Mouse (Mus musculus) MEL (cell line): Measurements from ENCODE around the gene Plxnc1. TPM values are rescaled to one million over a fixed set of nuclear protein-coding genes. Genes with fewer than 3 reads are reported as not detected.

Experiments used
- DNase-seq: peaks from one replicate; pipeline ENCODE4 v3.0.0; 2011; ENCODE audit warnings: low read depth, low spot score
- H3K27ac ChIP-seq: 2 replicates; pipeline ENCODE4 v1.5.1; 2012; ENCODE audit warnings: low read depth, mild to moderate bottlenecking, control low read depth, low read length, moderate library complexity; ENCODE audit not compliant: control insufficient read depth
- H3K27me3 ChIP-seq, 2 experiments: fragments of 150-350 bp in 1 of 2; sonication (generic) in 1 of 2; 2 replicates each; pipeline ENCODE4 v1.6.1; 2012; ENCODE audit warnings: low read length in 2 of 2, mild to moderate bottlenecking in 2 of 2, improper control_type of control experiment in 1 of 2, moderate library complexity in 1 of 2; ENCODE audit not compliant: insufficient read depth in 2 of 2, control insufficient read depth in 1 of 2
- H3K36me3 ChIP-seq, 2 experiments: 2 replicates each; pipeline ENCODE4 v1.6.1; 2012 to 2014; ENCODE audit warnings: low read length in 2 of 2, improper control_type of control experiment in 1 of 2, inconsistent platforms in 1 of 2, mild to moderate bottlenecking in 1 of 2; ENCODE audit not compliant: insufficient read depth in 2 of 2, control insufficient read depth in 1 of 2
- H3K4me1 ChIP-seq, 2 experiments: fragments of 150-350 bp in 1 of 2; sonication (generic) in 1 of 2; 2 replicates each; pipeline ENCODE4 v1.6.1; 2012; ENCODE audit warnings: low read length in 2 of 2, improper control_type of control experiment in 1 of 2, mild to moderate bottlenecking in 1 of 2; ENCODE audit not compliant: insufficient read depth in 2 of 2, control insufficient read depth in 1 of 2
- H3K4me3 ChIP-seq, 2 experiments: fragments of 150-350 bp in 1 of 2; sonication (generic) in 1 of 2; 2 replicates each; pipeline ENCODE4 v1.5.1; 2012; ENCODE audit warnings: low read depth in 2 of 2, low read length in 2 of 2, mild to moderate bottlenecking in 2 of 2, moderate library complexity in 2 of 2, control low read depth in 1 of 2, improper control_type of control experiment in 1 of 2; ENCODE audit not compliant: control insufficient read depth in 1 of 2, insufficient read depth in 1 of 2
- H3K79me2 ChIP-seq: 2 replicates; pipeline ENCODE4 v1.6.1; 2012; ENCODE audit warnings: mild to moderate bottlenecking, low read length, moderate library complexity; ENCODE audit not compliant: control insufficient read depth, poor library complexity, insufficient read depth
- H3K9ac ChIP-seq: 2 replicates; pipeline ENCODE4 v1.6.1; 2012; ENCODE audit warnings: low read depth, mild to moderate bottlenecking, control low read depth, low read length, moderate library complexity; ENCODE audit not compliant: control insufficient read depth, poor library complexity, severe bottlenecking
- H3K9me3 ChIP-seq: fragments of 150-350 bp; sonication (generic); replicated peaks from 2 replicates; pipeline ENCODE4 v1.6.1; 2012; ENCODE audit warnings: mild to moderate bottlenecking, low read length, improper control_type of control experiment, moderate library complexity; ENCODE audit not compliant: insufficient read depth
- BHLHE40 ChIP-seq: IDR thresholded peaks from 2 replicates; pipeline ENCODE4 v1.6.1; 2012; ENCODE audit warnings: low read depth, mild to moderate bottlenecking, inconsistent platforms, low read length, improper control_type of control experiment, borderline replicate concordance
- CHD1 ChIP-seq: IDR thresholded peaks from 2 replicates; pipeline ENCODE4 v1.6.1; 2012; ENCODE audit warnings: low read depth, mild to moderate bottlenecking, inconsistent platforms, low read length, improper control_type of control experiment
- ELF1 ChIP-seq: IDR thresholded peaks from 2 replicates; pipeline ENCODE4 v1.6.1; 2014; ENCODE audit warnings: low read depth, mild to moderate bottlenecking, inconsistent platforms, low read length, improper control_type of control experiment, moderate library complexity
- EP300 ChIP-seq, 2 experiments: IDR thresholded peaks; 2 replicates each; pipeline ENCODE4 v1.6.1; 2011; ENCODE audit warnings: improper control_type of control experiment in 2 of 2, low read length in 2 of 2, low read depth in 1 of 2, mild to moderate bottlenecking in 1 of 2
- ETS1 ChIP-seq: IDR thresholded peaks from 2 replicates; pipeline ENCODE4 v1.6.1; 2012; ENCODE audit warnings: low read depth, mild to moderate bottlenecking, inconsistent platforms, low read length, improper control_type of control experiment, moderate library complexity
- GABPA ChIP-seq: IDR thresholded peaks from 2 replicates; pipeline ENCODE4 v1.6.1; 2012; ENCODE audit warnings: low read depth, mild to moderate bottlenecking, inconsistent platforms, low read length, improper control_type of control experiment, moderate library complexity
- GATA1 ChIP-seq: IDR thresholded peaks from 2 replicates; pipeline ENCODE4 v1.6.1; 2011; ENCODE audit warnings: low read depth, low read length, improper control_type of control experiment
- HCFC1 ChIP-seq: IDR thresholded peaks from 2 replicates; pipeline ENCODE4 v1.6.1; 2012; ENCODE audit warnings: low read depth, mild to moderate bottlenecking, inconsistent platforms, low read length, improper control_type of control experiment, moderate library complexity
- JUND ChIP-seq: IDR thresholded peaks from 2 replicates; pipeline ENCODE4 v1.6.1; 2011; ENCODE audit warnings: low read depth, mild to moderate bottlenecking, improper control_type of control experiment, low read length
- KAT2A ChIP-seq: conservative IDR thresholded peaks from 2 replicates; pipeline ENCODE4 v1.6.1; 2012; ENCODE audit warnings: low read depth, low read length, improper control_type of control experiment, inconsistent platforms
- MAFK ChIP-seq: IDR thresholded peaks from 2 replicates; pipeline ENCODE4 v1.6.1; 2011; ENCODE audit warnings: low read depth, mild to moderate bottlenecking, low read length, improper control_type of control experiment, borderline replicate concordance
- MXI1 ChIP-seq: IDR thresholded peaks from 2 replicates; pipeline ENCODE4 v1.6.1; 2011; ENCODE audit warnings: mild to moderate bottlenecking, low read depth, low read length, improper control_type of control experiment
- MYB ChIP-seq: IDR thresholded peaks from 2 replicates; pipeline ENCODE4 v1.6.1; 2011; ENCODE audit warnings: mild to moderate bottlenecking, low read depth, low read length, improper control_type of control experiment
- MYC ChIP-seq: IDR thresholded peaks from 2 replicates; pipeline ENCODE4 v1.6.1; 2011; ENCODE audit warnings: low read depth, mild to moderate bottlenecking, low read length, improper control_type of control experiment, moderate library complexity
- NELFE ChIP-seq: IDR thresholded peaks from 2 replicates; pipeline ENCODE4 v1.6.1; 2011; ENCODE audit warnings: low read depth, low read length, improper control_type of control experiment
- POLR2A ChIP-seq, 2 experiments: IDR thresholded peaks; 2 replicates each; pipeline ENCODE4 v1.6.1; 2011 to 2012; ENCODE audit warnings: low read length in 2 of 2, mild to moderate bottlenecking in 2 of 2, control low read depth in 1 of 2, improper control_type of control experiment in 1 of 2, low read depth in 1 of 2, moderate library complexity in 1 of 2; ENCODE audit not compliant: control insufficient read depth in 1 of 2, insufficient read depth in 1 of 2, poor library complexity in 1 of 2
- POLR2AphosphoS2 ChIP-seq: IDR thresholded peaks from 2 replicates; pipeline ENCODE4 v1.6.1; 2011; ENCODE audit warnings: low read length, improper control_type of control experiment
- POLR2AphosphoS5 ChIP-seq: IDR thresholded peaks from 2 replicates; pipeline ENCODE4 v1.6.1; 2012; ENCODE audit warnings: low read depth, borderline replicate concordance, mild to moderate bottlenecking, inconsistent platforms, low read length, moderate library complexity, mixed read lengths
- RAD21 ChIP-seq: IDR thresholded peaks from 2 replicates; pipeline ENCODE4 v1.6.1; 2011; ENCODE audit warnings: mild to moderate bottlenecking, low read depth, low read length, improper control_type of control experiment
- RCOR1 ChIP-seq: IDR thresholded peaks from 2 replicates; pipeline ENCODE4 v1.6.1; 2012; ENCODE audit warnings: low read depth, mild to moderate bottlenecking, inconsistent platforms, low read length, improper control_type of control experiment
- SMC3 ChIP-seq: IDR thresholded peaks from 2 replicates; pipeline ENCODE4 v1.6.1; 2011; ENCODE audit warnings: low read depth, low read length, improper control_type of control experiment
- TBP ChIP-seq: IDR thresholded peaks from 2 replicates; pipeline ENCODE4 v1.8.0; 2011; ENCODE audit warnings: low read depth, low read length, improper control_type of control experiment
- TCF12 ChIP-seq: IDR thresholded peaks from 2 replicates; pipeline ENCODE4 v1.6.1; 2014; ENCODE audit warnings: low read depth, mild to moderate bottlenecking, inconsistent platforms, low read length, improper control_type of control experiment, moderate library complexity
- ZC3H11A ChIP-seq: IDR thresholded peaks from 2 replicates; pipeline ENCODE4 v1.6.1; 2012; ENCODE audit warnings: low read depth, mild to moderate bottlenecking, inconsistent platforms, low read length, improper control_type of control experiment
- ZMIZ1 ChIP-seq: IDR thresholded peaks from 2 replicates; pipeline ENCODE4 v1.6.1; 2012; ENCODE audit warnings: low read depth, mild to moderate bottlenecking, inconsistent platforms, low read length, improper control_type of control experiment, moderate library complexity
- polyA plus RNA-seq, 2 experiments: library from polyadenylated mRNA; stranded (reverse) in 1 of 2; unstranded in 1 of 2; fragments of >175 nt in 1 of 2; fragments of >200 nt in 1 of 2; gene quantifications; 2 replicates each; pipeline versions ENCODE4 v1.2.1 to v1.2.4; 2012; ENCODE audit warnings: low replicate concordance in 2 of 2, low read depth in 1 of 2; ENCODE audit not compliant: insufficient read length in 2 of 2, insufficient read depth in 1 of 2, missing spikeins in 1 of 2
- total RNA-seq: library from RNA; depleted of rRNA; stranded (reverse); fragments of 300-350 nt; gene quantifications from 2 replicates; pipeline ENCODE4 v1.2.3, GENCODE M21; 2012

The Plxnc1 gene
- total and polyA plus RNA-seq, 3 experiments: 15.1 to 30.1 TPM; not detected in 1

DNA sequence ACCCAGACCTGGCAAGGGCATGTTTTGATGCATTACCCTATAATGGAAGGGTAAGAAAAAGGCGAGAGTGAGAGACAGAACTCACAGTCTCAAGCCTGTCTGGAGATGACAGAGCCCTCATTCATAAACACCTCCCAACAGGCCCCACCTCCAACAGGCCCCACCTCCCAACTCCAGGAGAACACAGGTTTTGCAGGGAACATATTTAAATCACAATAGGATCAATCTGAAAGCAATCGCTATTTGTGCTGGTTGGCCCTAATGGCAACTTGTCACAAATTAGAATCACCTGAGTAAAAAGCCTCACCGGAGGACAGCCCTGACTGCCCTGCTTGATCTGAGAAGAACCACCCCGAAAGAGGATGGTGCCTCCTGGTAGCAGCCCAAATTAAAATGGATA, 54.9 kb downstream of the Plxnc1 start:
- H3K79me2 ChIP-seq: no peaks in the 10 kb centered on the region
- no peak overlapping the region for H3K27ac ChIP-seq
- TF ChIP-seq POLR2A (IDR thresholded peaks at IDR 0.05; ENCODE audit: control insufficient read depth in 1 of 2, insufficient read depth in 1 of 2, low read depth in 1 of 2, low read length in 2 of 2, poor library complexity in 1 of 2): no peak
- TF ChIP-seq ETS1: no peak
- no peak for TF ChIP-seq POLR2AphosphoS2
- no peak for TF ChIP-seq HCFC1
- TF ChIP-seq ZC3H11A: no peak
- no peak for TF ChIP-seq JUND
- TF ChIP-seq POLR2AphosphoS5: no peak
- TF ChIP-seq RAD21: no peak
- TF ChIP-seq MYC: no peak
- TF ChIP-seq MAFK: no peak
- TF ChIP-seq KAT2A: no peak
- TF ChIP-seq GABPA: no peak
- H3K4me1 ChIP-seq: no peaks in the 10 kb centered on the region
- no peaks in the 10 kb centered on the region for H3K27me3 ChIP-seq
- H3K36me3 ChIP-seq: peaks cover 0 to 35% of the 10 kb centered on the region in 2 experiments; a peak in 2 of 4 replicates
- DNase-seq: no peak
- H3K9ac ChIP-seq: no peak overlapping the region
- H3K9me3 ChIP-seq: no peaks in the 10 kb centered on the region
- no peak overlapping the region for H3K4me3 ChIP-seq

GRCm38 (mm10) chr10:94883216-94883615, 61.4 kb downstream of the Plxnc1 start:
- no peaks in the 10 kb centered on the region for H3K9me3 ChIP-seq
- TF ChIP-seq MAFK (no peak), SMC3 (no peak), RAD21 (no peak), MYC (no peak), BHLHE40 (no peak)
- no peak overlapping the region for H3K4me3 ChIP-seq
- no peak overlapping the region for H3K27ac ChIP-seq
- DNase-seq: no peak
- no peak overlapping the region for H3K9ac ChIP-seq
- H3K79me2 ChIP-seq: no peaks in the 10 kb centered on the region
- peaks cover 0 to 17% of the 10 kb centered on the region in 2 experiments; a peak in 2 of 4 replicates for H3K36me3 ChIP-seq
- no peaks in the 10 kb centered on the region for H3K4me1 ChIP-seq
- H3K27me3 ChIP-seq: no peaks in the 10 kb centered on the region

GRCm38 (mm10) chr10:94871506-94871905, 73.1 kb downstream of the Plxnc1 start:
- Histone ChIP-seq H3K36me3 (peaks cover 8 to 31% of the 10 kb centered on the region in 2 experiments), H3K4me1 (peaks cover 9 to 10% of the 10 kb centered on the region in 2 experiments), H3K27me3 (no peaks in the 10 kb centered on the region), H3K9me3 (no peaks in the 10 kb centered on the region), H3K79me2 (no peaks in the 10 kb centered on the region), H3K9ac (no peak overlapping the region), H3K27ac (no peak overlapping the region), H3K4me3 (no peak overlapping the region)
- no peak for DNase-seq
- TF ChIP-seq ELF1: no peak
- TF ChIP-seq GATA1: peak; percentile 76
- TF ChIP-seq TBP: no peak
- no peak for TF ChIP-seq GABPA
- peak; percentile 89 for TF ChIP-seq TCF12
- peak; percentile 62 to 82; a peak in 2 of 4 replicates for TF ChIP-seq EP300 (IDR thresholded peaks at IDR 0.05; ENCODE audit: low read depth in 1 of 2, low read length in 2 of 2)
- TF ChIP-seq RCOR1: peak; percentile 38; the same call in 1 of the 2 replicates
- TF ChIP-seq NELFE: no peak
- TF ChIP-seq MXI1: no peak
- TF ChIP-seq ZMIZ1: no peak
- no peak for TF ChIP-seq MAFK
- no peak for TF ChIP-seq BHLHE40
- no peak for TF ChIP-seq MYB
- TF ChIP-seq ETS1: peak; percentile 61
- no peak for TF ChIP-seq POLR2AphosphoS2
- no peak for TF ChIP-seq MYC
- TF ChIP-seq CHD1: no peak
